Mouse (Mus musculus): ENCODE measurements around the gene Leprot.

Gene Leprot

DNA sequence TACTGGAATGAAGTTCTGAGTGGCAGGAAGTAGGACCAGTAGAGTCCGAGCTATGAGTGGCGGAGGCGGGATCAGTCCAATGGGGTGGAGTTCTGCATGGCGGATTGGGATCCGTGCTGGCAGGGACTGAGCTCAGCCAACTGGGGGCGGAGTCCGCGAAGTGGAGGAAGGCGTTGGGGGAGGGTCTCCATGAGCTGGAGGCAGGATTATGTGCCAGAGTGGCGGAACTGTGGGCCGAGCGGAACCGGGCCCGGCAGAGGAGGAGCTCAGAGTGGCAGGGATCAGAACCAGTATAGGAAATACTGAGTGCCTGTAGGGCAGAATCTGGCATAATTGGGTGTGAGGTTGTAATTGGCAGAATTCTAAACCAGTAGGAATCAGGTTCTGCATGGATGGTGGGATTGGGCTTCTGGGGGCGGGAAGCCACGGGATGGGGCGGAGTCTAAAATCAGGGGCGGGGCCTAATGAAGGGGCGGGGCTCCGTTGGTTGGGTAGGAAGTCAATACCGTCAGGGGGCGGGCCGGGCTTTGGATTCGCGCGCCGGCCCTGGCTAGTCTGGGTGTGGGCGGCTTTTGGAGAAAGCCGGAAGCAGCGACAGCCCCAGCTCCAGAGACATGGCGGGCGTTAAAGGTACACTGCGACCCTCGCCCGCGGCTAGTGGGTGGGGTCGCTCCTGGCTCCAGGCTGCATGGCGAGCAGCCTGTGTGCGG is at the start of gene Leprot:
Gene Leprot, plus strand, starts transcription at position 523 of the 710 bp plus-strand sequence.
- peak; percentile 92 for DNase-seq (ENCODE audit: low read depth, low spot score)

DNA sequence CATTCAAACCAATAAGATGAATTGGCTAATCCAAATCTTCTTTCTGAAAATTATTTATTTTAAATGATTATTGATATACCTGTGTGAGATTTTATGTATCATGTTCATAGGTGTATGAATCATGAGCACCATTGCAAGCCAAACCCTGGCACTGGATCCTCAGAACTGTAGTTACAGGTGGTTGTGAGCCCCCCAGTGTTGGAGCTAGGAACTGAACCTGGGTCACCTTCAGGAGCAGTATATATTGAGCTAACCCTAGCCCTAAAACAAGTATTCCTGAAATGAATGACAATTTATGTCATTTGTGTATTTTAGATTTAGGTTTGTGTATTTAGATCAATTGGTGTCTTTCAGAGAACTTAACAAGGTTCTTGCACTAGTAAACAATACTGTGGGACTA is 45.8 kb upstream of the Leprot start:
- DNase-seq (ENCODE audit: low read depth, low spot score): no peak

DNA sequence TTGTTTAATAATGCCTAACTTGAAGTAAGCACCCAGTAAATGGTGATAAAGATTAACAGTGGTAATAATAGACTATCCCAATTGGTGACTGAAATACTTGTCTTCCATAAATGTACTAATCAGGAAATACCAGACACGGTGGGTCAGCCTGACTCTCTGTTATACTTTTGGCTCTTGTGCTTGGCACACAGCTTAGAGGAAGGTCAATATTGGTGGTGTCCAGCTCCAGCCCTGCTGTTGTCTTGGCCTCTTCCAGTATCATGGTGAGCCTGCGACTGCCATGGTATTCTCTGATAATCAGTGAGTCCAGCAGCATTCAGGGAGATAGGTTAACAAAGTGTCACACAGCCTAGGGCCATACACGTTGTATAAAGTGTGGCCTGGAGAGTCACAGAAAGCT is 43.9 kb upstream of the Leprot start:
- no peak for DNase-seq (ENCODE audit: low read depth, low spot score)

DNA sequence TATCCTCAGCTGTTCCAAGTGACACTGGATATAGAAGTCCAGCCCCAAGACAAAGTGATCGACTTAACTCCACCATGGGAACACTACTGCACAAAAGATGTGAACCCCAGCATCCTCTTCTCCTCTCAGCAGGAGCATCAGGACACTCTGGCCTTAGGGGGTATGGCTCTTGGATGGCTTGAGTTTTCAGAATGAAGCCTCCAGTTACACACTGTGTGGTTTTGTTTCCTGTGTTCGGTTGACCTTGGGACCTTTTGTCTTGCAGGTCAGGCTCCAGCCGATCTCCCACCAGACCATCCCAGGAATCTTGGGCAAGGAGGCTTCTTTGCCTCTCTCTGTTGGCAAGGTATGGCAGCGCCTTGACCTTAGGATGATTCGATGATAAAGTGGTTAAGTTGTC is 31.0 kb upstream of the Leprot start:
- DNase-seq (ENCODE audit: low read depth, low spot score): no peak

DNA sequence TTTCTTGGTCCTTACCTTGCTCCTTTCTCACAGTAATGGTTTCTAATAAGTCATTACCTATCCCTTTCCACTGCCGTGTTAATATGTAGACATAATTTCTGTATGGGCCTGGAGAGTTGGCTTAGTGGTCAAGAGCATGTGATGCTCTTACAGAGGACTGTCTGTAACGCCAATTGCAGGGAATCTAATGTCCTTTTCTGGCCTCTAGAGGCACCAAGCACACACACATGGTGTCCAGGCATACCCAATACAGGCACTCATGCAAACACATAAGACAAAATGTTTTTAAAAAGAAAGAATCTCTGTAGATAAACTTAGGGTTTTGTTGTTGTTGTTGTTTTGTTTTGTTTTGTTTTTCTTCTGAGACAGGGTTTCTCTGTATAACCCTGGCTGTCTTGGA is 29.8 kb upstream of the Leprot start:
- no peak for DNase-seq (ENCODE audit: low read depth, low spot score)

DNA sequence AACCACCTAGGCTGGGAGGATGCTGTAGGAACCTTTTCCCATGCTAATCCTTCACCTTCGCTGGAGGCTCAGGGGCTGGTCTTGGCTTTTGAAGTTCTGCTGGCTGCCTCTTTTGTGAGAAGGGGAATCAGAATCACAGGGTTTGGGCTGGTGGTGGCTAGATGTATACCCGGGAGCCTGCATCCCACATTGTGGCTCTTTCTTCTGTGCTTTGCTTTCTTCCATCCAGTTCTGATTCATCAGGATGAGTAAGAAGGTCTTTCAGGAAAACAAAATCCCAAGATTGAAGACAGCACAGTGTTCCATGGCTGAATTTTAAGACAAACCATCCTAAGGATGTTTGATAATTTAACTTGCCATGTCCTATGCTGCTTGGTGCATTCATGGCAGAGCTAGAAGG is 27.3 kb upstream of the Leprot start:
- DNase-seq (ENCODE audit: low read depth, low spot score): no peak

DNA sequence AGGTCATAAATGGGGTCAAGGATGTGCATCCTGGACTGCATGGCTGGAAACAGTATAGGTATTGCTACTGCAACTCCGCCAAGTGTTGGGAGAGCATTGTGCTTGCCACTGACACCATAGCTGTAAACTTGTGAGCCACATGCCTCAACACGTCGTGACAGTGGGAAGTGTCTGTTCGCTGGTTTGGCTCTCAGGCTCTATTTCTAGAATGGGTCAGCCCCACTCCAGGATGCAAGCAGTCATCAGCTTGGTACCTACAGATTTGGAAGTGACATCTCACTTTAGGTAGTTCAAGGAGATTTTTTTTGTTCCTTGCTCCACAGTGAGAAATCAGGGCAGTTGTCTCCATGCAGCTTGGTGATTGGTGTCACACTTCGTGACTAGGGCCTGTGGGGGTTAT is 26.3 kb upstream of the Leprot start:
- no peak for DNase-seq (ENCODE audit: low read depth, low spot score)

DNA sequence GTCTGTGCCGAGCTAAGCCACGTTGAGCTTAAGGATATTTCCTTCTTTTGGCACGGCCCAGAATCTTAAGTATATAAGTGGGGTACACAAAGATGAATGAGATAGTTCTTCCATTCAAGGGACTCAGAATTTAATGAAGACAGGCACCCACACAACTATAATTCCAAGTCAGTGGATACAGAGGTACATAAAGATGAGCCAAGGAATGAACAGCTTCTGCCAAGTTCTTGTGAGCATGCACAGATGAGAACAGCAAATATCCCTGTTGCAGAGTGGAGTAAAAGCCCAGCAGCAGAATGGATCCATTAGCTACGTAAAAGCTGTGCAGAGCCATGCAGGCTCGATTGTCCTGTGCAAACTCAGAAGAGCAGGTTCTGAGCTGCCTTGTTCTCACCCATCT is 22.2 kb upstream of the Leprot start:
- no peak for DNase-seq (ENCODE audit: low read depth, low spot score)

DNA sequence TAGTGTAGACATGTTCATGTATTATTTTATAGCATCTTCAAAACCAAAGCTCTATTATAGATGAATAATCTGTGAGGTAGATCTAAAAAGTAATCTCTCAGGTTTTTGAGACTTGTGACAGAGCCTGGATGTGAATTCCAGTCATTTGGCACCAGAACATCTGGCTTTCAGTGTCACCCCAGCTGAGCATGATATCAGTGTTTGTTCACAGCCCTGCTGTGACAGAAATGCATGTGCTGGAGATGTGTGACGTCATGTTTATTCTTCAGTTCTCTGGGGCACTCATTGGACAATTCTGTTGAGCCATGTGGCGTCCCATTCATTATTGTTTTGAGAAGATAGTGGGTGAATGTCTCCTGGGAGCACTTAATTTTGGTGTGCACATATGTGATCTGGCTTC is 11.9 kb upstream of the Leprot start:
- no peak for DNase-seq (ENCODE audit: low read depth, low spot score)

DNA sequence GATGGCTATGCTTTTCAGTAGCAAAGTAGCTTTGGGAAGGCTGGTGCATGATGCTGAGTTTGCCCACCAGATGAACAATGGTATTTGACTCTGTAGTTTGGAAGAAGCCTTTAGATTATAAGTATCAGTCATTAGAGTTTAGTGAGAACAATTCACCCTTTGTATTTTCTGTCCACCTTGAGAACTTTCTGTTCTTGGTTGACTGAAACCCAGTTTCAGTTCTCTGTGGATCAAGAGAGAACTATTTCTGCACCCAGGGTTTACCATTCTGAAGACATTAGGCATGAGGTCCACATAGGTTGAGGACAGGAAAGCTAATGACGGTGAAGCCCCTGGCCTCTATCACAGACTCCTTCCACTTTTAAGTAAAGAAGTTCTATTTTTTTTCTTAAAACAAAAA is 10.0 kb upstream of the Leprot start:
- no peak for DNase-seq (ENCODE audit: low read depth, low spot score)

DNA sequence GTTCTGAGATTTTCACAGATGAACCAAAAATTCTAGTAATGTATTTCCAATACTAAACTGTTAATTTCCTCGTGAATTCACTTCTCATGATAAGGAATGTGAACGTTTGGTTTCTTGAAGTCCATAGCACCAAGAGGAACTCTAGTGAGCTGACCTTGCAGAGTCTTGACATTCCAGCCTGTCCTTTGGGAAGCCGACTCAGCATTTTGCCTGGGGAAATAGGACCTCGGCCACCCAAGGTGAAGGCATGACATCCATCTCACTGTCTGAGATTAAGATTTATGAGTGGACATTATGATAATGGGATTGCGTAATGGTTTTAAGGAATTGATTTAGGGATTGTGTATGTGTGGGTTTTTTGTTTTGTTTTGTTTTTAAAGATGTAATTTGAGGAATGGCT is 6.9 kb upstream of the Leprot start:
- no peak for DNase-seq (ENCODE audit: low read depth, low spot score)

DNA sequence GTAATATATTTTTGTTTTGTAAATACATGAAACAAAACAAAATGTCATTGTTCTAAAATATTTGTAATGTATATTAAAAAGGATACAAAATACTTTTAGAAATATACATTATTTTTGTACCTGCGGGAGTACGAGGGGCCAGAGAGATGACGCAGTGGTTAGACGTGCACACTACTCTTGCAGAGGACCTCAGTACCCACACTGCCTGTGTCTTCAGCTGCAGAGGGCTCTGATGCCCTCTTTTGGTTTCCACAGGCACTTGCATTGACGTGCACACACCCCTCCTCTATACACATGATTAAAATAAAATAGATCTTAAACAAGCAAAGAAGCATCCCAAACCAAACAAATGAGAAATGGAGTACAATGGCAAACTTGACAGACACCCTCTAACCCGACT is 4.8 kb upstream of the Leprot start:
- DNase-seq (ENCODE audit: low read depth, low spot score): no peak

DNA sequence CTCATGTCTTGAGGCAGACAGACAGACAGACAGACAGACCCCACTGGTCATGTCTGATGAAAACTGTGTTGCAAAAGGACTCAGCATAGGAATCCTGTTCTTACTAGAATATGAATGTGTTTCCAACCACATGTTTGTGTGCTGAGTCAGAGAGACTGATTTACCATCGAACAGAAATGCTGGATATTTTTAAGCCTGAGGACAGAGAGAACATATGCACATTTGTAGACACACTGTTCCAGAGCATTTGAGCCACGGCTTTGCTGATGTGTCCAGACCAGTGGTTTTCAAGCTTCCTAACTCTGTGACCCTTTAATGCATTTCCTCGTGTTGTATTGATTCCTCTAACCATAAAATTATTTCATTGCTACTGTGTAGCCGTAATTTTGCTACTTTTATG is 4.3 kb upstream of the Leprot start:
- DNase-seq (ENCODE audit: low read depth, low spot score): no peak

DNA sequence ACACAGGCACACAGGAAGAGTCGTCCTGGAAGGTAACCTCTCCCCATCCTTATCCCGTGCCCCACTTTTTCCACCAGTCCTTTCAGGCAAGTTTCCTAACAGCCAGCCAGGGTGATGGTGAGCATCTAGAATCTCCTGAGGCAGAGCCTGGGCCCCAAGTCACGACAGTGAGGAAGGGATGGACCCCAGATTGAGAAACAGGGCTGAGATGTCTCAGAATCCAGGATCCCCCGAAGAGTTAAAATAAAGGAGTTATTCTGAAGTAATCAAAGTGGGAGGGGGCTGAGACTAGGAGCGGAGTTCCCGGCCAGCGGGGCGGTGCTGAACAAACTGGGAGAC is 692 bp upstream of the Leprot start:
- DNase-seq (ENCODE audit: low read depth, low spot score): no peak

DNA sequence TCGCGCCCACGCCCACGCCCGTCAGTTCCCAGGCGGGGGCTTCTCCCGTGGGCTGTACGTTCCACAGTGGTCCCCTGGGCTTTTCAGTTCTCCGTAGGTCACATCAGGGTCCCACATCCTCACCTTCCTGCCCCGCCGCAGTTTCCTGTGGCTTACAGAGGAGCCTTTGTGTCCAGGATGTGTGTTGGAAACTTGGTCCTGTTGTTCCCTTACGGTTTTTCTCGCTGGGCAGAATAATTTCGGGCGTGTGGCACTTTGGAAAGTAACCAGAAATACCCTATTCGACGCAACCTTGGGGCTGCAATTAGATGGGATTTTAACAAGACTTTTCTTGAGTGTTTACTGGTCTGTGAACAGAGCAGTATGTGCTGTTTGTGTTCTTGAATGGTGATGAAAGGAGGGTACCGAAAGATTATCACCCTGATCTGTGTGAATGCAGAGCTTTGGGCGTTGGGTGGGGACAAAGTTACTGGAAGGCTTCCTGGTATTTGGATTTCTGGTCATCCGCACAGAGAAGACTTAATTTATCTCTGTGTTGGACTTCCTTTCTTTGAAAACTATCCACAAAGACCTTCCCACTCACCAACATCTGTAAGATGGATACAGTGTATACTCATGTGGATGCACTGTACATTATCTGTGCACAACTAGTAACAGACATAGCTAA is 591 bp downstream of the Leprot start:
- DNase-seq (ENCODE audit: low read depth, low spot score): peak; percentile 44

DNA sequence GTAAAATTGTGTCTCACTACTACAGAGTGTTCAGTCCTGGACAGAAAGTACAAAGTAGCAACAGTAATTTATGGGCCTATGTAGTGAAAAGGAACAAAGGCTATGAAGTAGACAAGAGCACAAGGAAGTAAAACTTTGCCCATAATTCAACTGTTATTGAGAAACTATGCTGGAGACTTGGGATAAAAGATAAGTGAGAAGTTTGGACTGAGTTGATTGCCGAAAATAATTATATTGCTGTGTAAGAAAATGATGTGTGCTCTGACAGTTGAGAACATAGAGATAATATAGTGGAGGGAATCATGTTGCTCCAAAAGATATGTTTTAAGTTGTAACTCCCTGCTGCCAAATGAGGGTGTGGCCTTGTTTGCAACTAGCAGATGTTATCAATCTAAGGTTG is 1.2 kb downstream of the Leprot start:
- no peak for DNase-seq (ENCODE audit: low read depth, low spot score)

DNA sequence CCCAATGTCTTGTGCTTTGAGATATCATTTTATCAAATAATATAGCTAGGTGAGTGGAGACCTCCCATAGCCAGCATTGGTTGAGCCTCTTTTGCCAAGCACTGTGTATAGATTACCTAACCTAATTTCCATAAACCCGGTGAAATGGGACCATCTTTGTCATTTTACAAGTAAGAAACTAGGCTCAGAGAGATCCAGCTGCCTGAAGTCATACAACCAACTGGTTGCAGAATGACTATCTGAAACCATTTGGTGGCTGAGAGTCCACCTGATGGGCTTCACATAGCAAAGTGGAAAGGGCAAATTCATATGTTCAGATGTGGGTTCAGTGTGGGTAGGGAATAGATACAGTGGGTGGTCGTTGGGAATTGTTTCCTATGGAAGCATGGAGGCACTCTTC is 3.4 kb downstream of the Leprot start:
- DNase-seq (ENCODE audit: low read depth, low spot score): no peak

DNA sequence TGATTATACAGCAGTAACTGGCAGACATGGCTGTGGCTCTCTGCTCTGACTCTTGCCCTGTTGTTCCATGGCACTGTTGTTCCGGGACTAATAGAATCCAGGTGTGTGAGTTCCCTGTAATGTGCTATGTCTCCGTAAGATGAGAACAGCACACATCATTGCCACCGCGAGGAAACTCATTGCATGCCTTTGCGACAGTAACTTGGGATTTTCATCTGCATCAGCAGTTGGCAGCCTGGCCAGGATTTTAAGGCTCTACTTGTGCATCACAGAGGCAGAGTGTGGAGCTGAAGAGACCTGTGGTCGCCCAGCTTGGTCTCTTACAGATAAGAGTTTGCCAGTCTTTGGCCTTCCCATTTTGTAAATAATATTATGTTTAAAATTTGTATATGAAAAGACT is 6.7 kb downstream of the Leprot start:
- DNase-seq (ENCODE audit: low read depth, low spot score): no peak

DNA sequence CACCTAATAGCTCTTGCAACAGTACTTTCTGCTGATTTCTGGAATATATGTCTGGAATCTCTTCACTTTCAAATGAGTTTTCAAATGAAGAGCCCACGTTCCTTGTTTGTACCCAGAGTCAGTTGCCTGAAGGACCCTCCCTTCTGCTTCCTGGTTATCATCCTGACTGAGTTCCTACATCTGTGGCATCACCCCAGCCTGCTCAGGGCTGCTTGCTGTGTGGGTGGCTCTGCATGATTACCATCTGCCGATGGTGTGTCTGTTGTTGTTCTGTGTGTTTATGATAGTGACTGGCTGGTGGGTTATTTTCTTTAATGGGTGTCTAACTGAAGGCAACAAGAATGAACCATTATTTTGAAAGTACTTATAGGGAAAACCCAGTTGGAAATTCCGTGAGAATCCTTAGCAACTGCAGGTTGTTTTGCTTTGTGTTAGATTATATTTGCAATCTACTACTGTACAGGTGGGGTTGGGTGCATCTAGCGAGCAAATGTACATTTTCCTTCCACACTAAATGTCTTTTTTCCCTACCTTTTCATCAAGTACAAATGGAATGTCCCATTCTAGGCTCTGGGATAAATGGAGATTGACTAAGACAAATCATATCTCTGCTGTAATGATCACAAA is 7.4 kb downstream of the Leprot start:
- peak; percentile 49 for DNase-seq (ENCODE audit: low read depth, low spot score)

DNA sequence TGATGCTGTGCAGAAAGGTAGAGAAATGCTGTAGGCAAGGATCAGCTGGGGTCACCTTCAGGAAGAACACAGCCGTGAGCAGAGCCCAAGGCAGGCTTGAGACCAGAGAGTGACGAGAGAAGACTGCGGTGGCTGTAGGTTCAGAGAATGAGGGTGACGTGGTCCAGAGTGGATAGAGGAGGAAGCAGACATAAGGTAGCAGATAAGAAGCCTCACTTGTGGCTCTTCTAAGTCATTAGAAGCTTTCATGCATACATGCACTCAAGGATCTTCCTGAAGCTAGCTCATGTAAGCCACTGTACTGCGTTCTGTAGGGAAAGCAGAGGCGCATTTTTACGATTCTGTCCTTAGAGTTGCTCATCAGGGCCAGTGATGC is 7.9 kb downstream of the Leprot start:
- peak; percentile 34 for DNase-seq (ENCODE audit: low read depth, low spot score)

DNA sequence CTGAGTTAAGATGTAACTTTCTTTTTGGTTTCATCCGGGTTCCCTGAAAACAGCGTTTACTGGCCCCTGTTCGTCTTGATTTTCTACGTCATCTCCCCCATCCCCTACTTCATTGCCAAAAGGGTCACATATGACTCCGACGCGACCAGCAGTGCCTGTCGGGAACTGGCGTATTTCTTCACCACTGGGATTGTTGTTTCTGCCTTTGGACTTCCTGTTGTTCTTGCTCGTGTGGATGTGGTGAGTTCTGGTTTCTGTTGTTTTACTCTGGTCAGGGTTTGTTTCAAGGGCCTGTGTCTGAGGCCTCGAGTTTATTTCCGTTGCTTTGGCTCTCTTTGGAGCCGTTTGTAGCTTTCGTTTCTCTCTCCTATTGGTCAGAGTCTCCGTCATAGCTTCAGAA is 8.5 kb downstream of the Leprot start:
- no peak for DNase-seq (ENCODE audit: low read depth, low spot score)

DNA sequence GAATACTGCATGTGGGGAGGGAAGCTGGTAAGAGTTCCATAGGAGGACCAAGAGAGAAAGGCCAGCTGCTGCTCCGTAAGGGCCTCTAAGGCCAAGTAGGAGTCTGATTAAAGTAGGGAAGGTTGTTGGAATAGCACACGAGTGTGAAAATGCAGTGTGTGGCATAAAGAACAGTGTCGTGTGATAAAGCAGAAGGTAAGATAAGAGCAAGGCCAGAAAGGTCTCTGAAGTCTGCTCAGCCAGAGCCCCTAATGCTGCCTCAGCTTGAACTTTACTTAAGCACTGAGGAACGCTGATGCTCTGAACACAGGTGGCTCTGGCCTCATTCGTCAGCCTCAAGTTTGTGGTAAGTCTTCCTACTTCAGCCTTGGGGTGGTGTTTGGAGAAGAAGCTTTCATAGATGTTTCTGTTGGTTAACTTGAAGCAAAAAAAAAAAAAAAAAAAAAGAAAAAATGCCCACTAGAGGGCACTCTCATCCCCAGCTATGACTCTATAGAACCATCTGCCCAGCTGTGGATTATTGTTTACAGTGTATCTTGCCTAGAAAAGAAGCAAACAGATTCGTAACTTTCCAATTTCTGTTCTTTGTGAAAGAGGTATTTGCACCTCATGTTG is 9.5 kb downstream of the Leprot start:
- peak; percentile 45 for DNase-seq (ENCODE audit: low read depth, low spot score)

DNA sequence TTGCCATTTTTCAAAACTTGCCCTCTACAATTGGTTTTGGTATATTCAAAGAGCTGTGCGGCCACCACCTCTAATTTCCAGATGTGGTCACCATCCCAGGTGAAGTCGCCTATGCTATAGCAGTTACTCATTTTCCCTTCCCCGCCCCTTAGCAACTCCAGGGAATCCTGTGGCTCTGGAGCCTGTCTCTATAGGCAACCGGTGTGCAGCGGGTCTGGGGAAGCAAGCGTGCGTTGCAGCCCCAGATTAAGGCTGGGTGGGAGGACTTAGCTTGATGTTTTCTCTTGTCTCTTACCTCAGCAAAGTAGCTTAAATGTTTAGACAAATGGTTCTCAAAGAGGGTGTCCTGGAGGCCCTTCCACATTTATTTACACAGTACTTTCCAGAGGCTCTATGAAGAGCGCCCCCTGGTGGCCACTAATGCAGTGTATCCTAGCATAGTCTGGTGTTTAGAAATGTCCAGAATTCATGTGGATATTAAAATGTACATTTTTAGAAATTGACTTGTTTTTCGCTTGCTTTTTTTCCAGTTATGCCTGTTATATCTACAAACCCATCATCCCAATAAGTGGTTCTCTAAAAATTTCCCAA is 16.7 kb downstream of the Leprot start:
- peak; percentile 54 for DNase-seq (ENCODE audit: low read depth, low spot score)

All from c-Kit-negative CD71-positive TER-119-positive erythroid progenitor cells, embryonic 14.5 days (primary cell).